Mouse (Mus musculus): ENCODE data around the gene Ston2.

DNA sequence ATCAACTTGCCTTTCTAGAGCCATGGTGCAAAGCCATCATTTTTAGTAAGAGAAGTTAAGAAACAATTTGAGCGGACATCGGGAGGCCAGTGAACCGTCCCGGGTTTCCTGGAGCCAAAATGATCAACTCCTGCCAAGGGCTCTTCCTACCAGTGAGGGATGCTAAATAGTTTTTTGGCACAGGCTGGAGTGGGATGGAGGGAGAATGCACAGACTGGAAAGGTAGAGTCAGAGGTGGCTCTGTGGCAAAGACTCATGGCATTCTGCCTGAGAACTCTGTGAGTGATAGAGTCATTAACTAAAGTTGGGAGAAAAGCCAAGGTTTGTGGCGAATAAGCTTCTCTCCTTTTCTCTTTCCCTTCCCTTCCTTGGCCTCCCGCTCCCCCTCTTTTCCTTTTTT is 33.6 kb downstream of the Ston2 start:
- TF ChIP-seq TCF12 (IDR thresholded peaks at IDR 0.05; ENCODE audit: insufficient read depth, poor library complexity, severe bottlenecking) (no peak), POLR2A (IDR thresholded peaks at IDR 0.05; ENCODE audit: insufficient read length, low read depth) (no peak), MYOG (IDR thresholded peaks at IDR 0.05; ENCODE audit: control insufficient read depth in 1 of 3, insufficient read depth in 1 of 3, insufficient read length in 2 of 3, low read depth in 2 of 3) (no peak), E2F4 (IDR thresholded peaks at IDR 0.05; ENCODE audit: insufficient read depth) (no peak), MAX (IDR thresholded peaks at IDR 0.05; ENCODE audit: low read depth) (no peak), USF1 (IDR thresholded peaks at IDR 0.05; ENCODE audit: low read depth) (no peak), POLR2AphosphoS2 (IDR thresholded peaks at IDR 0.05; ENCODE audit: insufficient read length, low read depth) (no peak)
